Mouse (Mus musculus): Measurements from ENCODE around the gene Acin1. TPM values are rescaled to one million over a fixed set of nuclear protein-coding genes. Genes with fewer than 3 reads are reported as not detected.
A peak's percentile ranks its signal among the peaks of the same experiment; 100 is the strongest.

Gene Acin1
- total and polyA plus RNA-seq, 2 experiments from 2014 or later: 108 to 122 TPM

DNA sequence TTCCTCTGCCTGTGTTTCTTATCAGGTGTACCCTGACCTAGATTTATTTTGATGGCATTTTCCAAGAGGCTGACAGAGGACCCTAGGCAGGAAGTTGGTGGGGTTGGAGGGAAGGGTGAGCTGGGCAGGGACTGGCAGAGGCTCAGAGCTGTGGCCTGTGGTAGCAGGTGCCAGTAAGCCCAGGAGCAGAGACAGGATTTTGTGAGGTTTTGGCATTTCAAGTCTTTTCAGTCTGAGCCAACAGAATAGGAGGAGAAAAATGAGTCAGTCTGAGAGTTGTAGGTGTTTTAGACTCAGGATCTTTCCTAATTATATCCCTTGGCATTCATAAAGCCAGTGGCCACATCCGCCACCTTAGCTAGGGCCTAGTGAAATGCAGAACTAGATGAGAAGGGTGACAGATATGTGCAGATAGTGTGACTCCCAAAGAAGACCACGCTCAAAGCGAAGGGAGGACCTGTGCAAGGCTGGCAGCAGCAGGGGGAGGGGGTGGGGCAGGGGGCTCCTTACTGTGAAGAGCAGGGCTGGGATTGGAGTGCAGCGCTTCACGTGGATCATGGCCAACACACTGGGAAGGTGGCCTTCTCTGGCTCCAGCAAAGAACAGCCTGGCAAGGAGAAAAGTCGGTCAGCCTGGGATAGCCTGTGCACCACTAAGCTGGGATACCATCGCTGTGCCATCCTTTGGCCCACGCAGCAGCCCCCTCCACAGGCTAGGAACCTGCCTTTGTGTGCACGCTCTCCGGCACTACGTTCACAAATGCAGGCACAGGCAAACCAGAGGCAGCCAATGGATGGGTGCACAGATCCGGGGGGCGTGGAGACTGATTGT is 42.3 kb upstream of the Acin1 start:
- 59% methylated on average over 13 of the region's 13 CpGs for WGBS
- no peak for DNase-seq (ENCODE audit: low spot score)

DNA sequence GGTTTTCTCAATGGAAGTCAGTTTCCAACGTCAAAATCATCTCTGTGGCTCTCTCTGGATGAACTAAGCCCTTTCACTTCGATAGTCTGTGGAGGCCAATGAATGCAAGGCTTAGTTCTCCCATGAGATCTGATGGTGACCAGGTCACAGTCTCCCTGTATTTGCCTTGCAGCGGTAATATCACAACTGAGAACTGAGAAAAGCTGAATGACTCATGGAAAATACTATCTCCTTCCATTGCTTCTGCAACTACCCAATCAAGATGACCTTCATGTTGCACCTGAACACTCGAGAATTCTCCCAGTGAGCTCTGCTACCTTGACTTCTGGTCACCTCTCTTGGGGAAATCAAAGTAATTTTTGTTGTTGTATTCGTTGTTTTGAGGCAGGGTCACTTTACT is 40.8 kb upstream of the Acin1 start:
- H3K27ac ChIP-seq (ENCODE audit: low read depth, low read length): no peak overlapping the region
- H3K9me3 ChIP-seq (ENCODE audit: low read length): no peaks in the 10 kb centered on the region
- H3K4me3 ChIP-seq (ENCODE audit: low read depth, low read length): no peak overlapping the region
- no peaks in the 10 kb centered on the region for H3K4me1 ChIP-seq (ENCODE audit: insufficient read depth, low read length)
- no peaks in the 10 kb centered on the region for H3K27me3 ChIP-seq (ENCODE audit: insufficient read depth, low read length)
- peaks cover 20% of the 10 kb centered on the region for H3K36me3 ChIP-seq (ENCODE audit: insufficient read depth, low read length)
- ATAC-seq (ENCODE audit: low FRiP score) (no peak), DNase-seq (ENCODE audit: low spot score) (no peak)
- WGBS: 83% methylated on average over 5 of the region's 5 CpGs
- no peak for TF ChIP-seq CTCF (IDR thresholded peaks at IDR 0.05)
- no peak overlapping the region for H3K4me2 ChIP-seq (ENCODE audit: low read depth, low read length, poor library complexity, severe bottlenecking)
- no peak overlapping the region for H3K9ac ChIP-seq (replicated peaks; ENCODE audit: low read length, poor library complexity, severe bottlenecking)

More for the DNA sequence above, 42.3 kb upstream of the Acin1 start:
- no peak for TF ChIP-seq CTCF (IDR thresholded peaks at IDR 0.05)
- no peak overlapping the region for H3K9ac ChIP-seq (replicated peaks; ENCODE audit: low read length, poor library complexity, severe bottlenecking)
- no peaks in the 10 kb centered on the region for H3K4me1 ChIP-seq (ENCODE audit: insufficient read depth, low read length)
- no peak overlapping the region for H3K27ac ChIP-seq (ENCODE audit: low read depth, low read length)
- H3K36me3 ChIP-seq (ENCODE audit: insufficient read depth, low read length): peaks cover 10% of the 10 kb centered on the region
- ATAC-seq (ENCODE audit: low FRiP score): peak; percentile 45; the same call in 1 of the 2 replicates
- H3K4me2 ChIP-seq (ENCODE audit: low read depth, low read length, poor library complexity, severe bottlenecking): no peak overlapping the region
- no peak overlapping the region for H3K4me3 ChIP-seq (ENCODE audit: low read depth, low read length)
- H3K9me3 ChIP-seq (ENCODE audit: low read length): no peaks in the 10 kb centered on the region
- no peaks in the 10 kb centered on the region for H3K27me3 ChIP-seq (ENCODE audit: insufficient read depth, low read length)

- no peak for ATAC-seq (ENCODE audit: low FRiP score)
- no peak overlapping the region for H3K9ac ChIP-seq (replicated peaks; ENCODE audit: low read length, poor library complexity, severe bottlenecking)
- 88% methylated on average over 6 of the region's 6 CpGs for WGBS
Measured at GRCm38 (mm10) chr14:54724049-54724448, 37.3 kb upstream of the Acin1 start.

DNA sequence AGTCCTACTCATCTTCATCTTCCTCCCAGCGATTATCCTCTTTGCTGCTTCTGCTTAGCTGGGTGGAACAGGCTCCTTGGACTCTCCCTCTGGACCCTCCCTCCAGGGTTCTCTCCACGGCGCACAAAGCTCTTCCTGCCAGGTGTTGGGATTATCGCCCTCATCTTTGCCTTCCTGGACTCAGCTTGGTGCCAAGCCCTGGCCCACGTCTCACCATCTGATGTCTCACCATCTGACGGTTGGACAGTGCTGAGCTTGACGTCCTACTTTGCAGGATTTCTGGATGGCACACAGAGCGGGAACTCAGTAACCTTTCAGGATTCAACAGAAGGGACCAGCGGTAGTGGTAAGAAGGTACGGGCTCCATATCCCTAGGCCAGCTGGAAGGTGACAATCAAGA is 35.0 kb upstream of the Acin1 start:
- Histone ChIP-seq H3K27me3 (ENCODE audit: insufficient read depth, low read length) (no peaks in the 10 kb centered on the region), H3K9ac (replicated peaks; ENCODE audit: low read length, poor library complexity, severe bottlenecking) (no peak overlapping the region), H3K27ac (ENCODE audit: low read depth, low read length) (no peak overlapping the region), H3K4me1 (ENCODE audit: insufficient read depth, low read length) (no peaks in the 10 kb centered on the region), H3K36me3 (ENCODE audit: insufficient read depth, low read length) (peaks cover 15% of the 10 kb centered on the region), H3K4me3 (ENCODE audit: low read depth, low read length) (no peak overlapping the region), H3K9me3 (ENCODE audit: low read length) (no peaks in the 10 kb centered on the region), H3K4me2 (ENCODE audit: low read depth, low read length, poor library complexity, severe bottlenecking) (no peak overlapping the region)
- WGBS: 80% methylated on average over 10 of the region's 10 CpGs
- TF ChIP-seq CTCF (IDR thresholded peaks at IDR 0.05): no peak
- ATAC-seq (ENCODE audit: low FRiP score): no peak
- DNase-seq (ENCODE audit: low spot score): no peak

More at GRCm38 (mm10) chr14:54724049-54724448, 37.3 kb upstream of the Acin1 start:
- H3K4me3 ChIP-seq (ENCODE audit: low read depth, low read length): no peak overlapping the region
- H3K4me1 ChIP-seq (ENCODE audit: insufficient read depth, low read length): no peaks in the 10 kb centered on the region
- H3K27me3 ChIP-seq (ENCODE audit: insufficient read depth, low read length): no peaks in the 10 kb centered on the region
- DNase-seq (ENCODE audit: low spot score): no peak
- H3K9me3 ChIP-seq (ENCODE audit: low read length): no peaks in the 10 kb centered on the region
- TF ChIP-seq CTCF (IDR thresholded peaks at IDR 0.05): no peak
- H3K27ac ChIP-seq (ENCODE audit: low read depth, low read length): no peak overlapping the region
- no peak overlapping the region for H3K4me2 ChIP-seq (ENCODE audit: low read depth, low read length, poor library complexity, severe bottlenecking)
- peaks cover 16% of the 10 kb centered on the region for H3K36me3 ChIP-seq (ENCODE audit: insufficient read depth, low read length)

DNA sequence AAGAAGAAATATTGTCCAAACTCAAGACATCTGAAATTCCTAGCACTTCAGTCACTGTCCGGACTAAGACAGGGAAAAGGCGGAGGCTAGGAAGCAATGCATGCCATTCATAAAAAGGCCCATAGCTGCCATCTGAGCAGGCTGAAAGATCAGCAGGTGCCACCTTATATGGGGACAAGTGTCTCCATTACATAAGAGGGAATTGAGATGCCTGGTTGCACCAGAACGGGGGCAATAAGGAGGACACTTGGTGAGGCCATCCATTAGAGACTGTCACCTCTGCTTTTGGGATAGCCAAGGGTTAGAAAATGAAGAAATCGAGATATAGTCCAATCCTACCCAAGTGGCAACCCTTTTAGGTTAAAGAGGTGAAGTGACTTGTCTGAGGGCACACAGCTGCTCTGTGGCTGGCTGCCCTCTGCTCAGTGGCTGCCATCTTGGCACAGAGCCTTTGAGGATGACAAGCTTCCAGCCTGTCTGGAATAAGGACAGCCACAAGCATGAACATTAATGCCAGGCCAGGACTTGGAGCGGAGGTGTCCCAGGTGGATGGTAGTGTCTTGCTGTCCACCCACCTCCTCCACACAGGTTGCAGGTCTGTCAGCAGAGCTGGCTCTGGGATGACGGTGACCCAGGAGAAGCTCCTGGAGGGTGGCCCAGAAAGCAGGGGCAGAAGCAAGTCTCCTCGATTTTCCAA is 34.1 kb upstream of the Acin1 start:
- WGBS: 92% methylated on average over 7 of the region's 7 CpGs

GRCm38 (mm10) chr14:54720041-54720440 is 33.3 kb upstream of the Acin1 start:
- no peak for TF ChIP-seq CTCF (IDR thresholded peaks at IDR 0.05)
- WGBS: 93% methylated on average over 11 of the region's 11 CpGs
- no peak for DNase-seq (ENCODE audit: low spot score)

More for the DNA sequence above, 34.1 kb upstream of the Acin1 start:
- no peak overlapping the region for H3K4me3 ChIP-seq (ENCODE audit: low read depth, low read length)
- no peaks in the 10 kb centered on the region for H3K4me1 ChIP-seq (ENCODE audit: insufficient read depth, low read length)
- no peak overlapping the region for H3K9ac ChIP-seq (replicated peaks; ENCODE audit: low read length, poor library complexity, severe bottlenecking)
- TF ChIP-seq CTCF (IDR thresholded peaks at IDR 0.05): no peak
- no peak overlapping the region for H3K27ac ChIP-seq (ENCODE audit: low read depth, low read length)
- H3K9me3 ChIP-seq (ENCODE audit: low read length): no peaks in the 10 kb centered on the region
- peaks cover 10% of the 10 kb centered on the region; the same call in 1 of the 2 replicates for H3K36me3 ChIP-seq (ENCODE audit: insufficient read depth, low read length)
- ATAC-seq (ENCODE audit: low FRiP score) (no peak), DNase-seq (ENCODE audit: low spot score) (peak; percentile 10)
- H3K27me3 ChIP-seq (ENCODE audit: insufficient read depth, low read length): no peaks in the 10 kb centered on the region
- H3K4me2 ChIP-seq (ENCODE audit: low read depth, low read length, poor library complexity, severe bottlenecking): no peak overlapping the region

More at GRCm38 (mm10) chr14:54720041-54720440, 33.3 kb upstream of the Acin1 start:
- no peak overlapping the region for H3K27ac ChIP-seq (ENCODE audit: low read depth, low read length)
- peaks cover 10% of the 10 kb centered on the region; the same call in 1 of the 2 replicates for H3K36me3 ChIP-seq (ENCODE audit: insufficient read depth, low read length)
- H3K4me2 ChIP-seq (ENCODE audit: low read depth, low read length, poor library complexity, severe bottlenecking): no peak overlapping the region
- no peak overlapping the region for H3K9ac ChIP-seq (replicated peaks; ENCODE audit: low read length, poor library complexity, severe bottlenecking)
- ATAC-seq (ENCODE audit: low FRiP score): no peak
- no peaks in the 10 kb centered on the region for H3K27me3 ChIP-seq (ENCODE audit: insufficient read depth, low read length)
- H3K4me3 ChIP-seq (ENCODE audit: low read depth, low read length): no peak overlapping the region
- H3K4me1 ChIP-seq (ENCODE audit: insufficient read depth, low read length): no peaks in the 10 kb centered on the region
- no peaks in the 10 kb centered on the region for H3K9me3 ChIP-seq (ENCODE audit: low read length)

All from midbrain, postnatal 0 days (tissue).